Mouse (Mus musculus) stomach, postnatal 0 days (tissue): ENCODE measurements around the gene Ampd2.

Source experiments
- CTCF ChIP-seq: IDR thresholded peaks from 2 replicates; pipeline ENCODE4 v1.5.1; 2016; ENCODE audit warnings: antibody characterized with exemption, low read depth, mild to moderate bottlenecking, moderate library complexity
- EP300 ChIP-seq: optimal IDR thresholded peaks from 2 replicates; pipeline ENCODE3; 2016; ENCODE audit warnings: antibody characterized with exemption

DNA sequence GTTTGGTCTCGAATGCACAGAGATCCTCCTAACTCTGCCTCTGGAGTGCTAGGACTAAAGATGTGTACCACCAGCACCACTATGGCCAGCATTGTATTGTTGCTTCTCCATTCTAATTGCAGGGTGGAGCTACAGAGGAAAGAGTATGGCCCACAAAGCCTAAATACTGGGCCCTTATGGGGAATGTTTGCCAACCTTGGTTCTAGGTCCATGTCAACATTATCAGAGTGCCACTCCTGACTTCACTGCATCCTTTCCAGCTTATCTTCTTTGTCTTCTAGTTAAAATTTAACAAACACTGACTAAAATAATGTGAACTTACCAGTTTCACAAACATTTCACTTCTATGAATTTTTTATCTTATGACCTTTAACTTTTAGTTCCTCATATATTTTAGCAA, 59.9 kb downstream of the Ampd2 start:
- TF ChIP-seq CTCF (no peak), EP300 (no peak)
